Mouse (Mus musculus) ES-E14 (cell line): Measurements from ENCODE around the gene Bri3bp.

Experiments
- CHD2 ChIP-seq: IDR thresholded peaks from 2 replicates; pipeline ENCODE4 v1.6.1; 2014; ENCODE audit warnings: mild to moderate bottlenecking, low read depth, low read length, inconsistent platforms
- HCFC1 ChIP-seq: IDR thresholded peaks from 2 replicates; pipeline ENCODE4 v1.6.1; 2012; ENCODE audit warnings: low read length, inconsistent platforms, borderline replicate concordance; ENCODE audit not compliant: insufficient read depth
- ZNF384 ChIP-seq: IDR thresholded peaks from 2 replicates; pipeline ENCODE4 v1.6.1; 2012; ENCODE audit warnings: low read depth, low read length, inconsistent platforms

DNA sequence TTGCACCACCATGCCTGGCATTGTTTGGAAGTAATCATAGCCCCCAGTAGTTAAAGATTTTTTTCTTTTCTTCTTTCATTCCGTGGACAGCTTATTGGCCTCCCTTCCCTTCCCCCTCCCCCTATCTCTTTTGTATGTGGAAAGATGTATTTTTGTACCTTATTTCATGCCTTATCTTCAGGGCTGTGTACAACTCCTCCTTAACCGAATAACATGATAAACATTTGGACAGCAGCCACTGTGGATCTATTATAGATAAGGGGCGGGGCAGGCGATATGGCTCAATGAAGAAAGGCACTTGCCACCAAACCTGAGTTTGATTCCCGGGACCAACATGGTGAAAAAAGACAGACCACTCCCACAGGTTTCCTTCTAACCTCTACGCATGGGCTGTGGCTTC is 16.2 kb downstream of the Bri3bp start:
- TF ChIP-seq CHD2 (no peak), ZNF384 (no peak), HCFC1 (no peak)
